Mouse (Mus musculus) kidney, adult 18-20 months (tissue): Measurements from ENCODE around the gene Gm28047.
"Not testable (repeated sequence)": the region's sequence is repeated elsewhere in the genome, so short reads cannot be mapped to it uniquely, and the experiment has no call there.

Experiments used
- DNase-seq: peaks from one replicate; pipeline ENCODE4 v3.0.0; 2021

Gm28047 gene

GRCm38 (mm10) chr15:102624970-102625686, at the start of gene Gm28047, which contains the start of gene Atf7:
Gm28047 (minus strand) TSS chr15:102625067.
Atf7 (minus strand) TSS chr15:102625464.
- peak; percentile 100 for DNase-seq

- peak; percentile 53 for DNase-seq
Measured at GRCm38 (mm10) chr15:102673548-102673947, 48.7 kb upstream of the Gm28047 start.

- peak; percentile 65 for DNase-seq
Measured at GRCm38 (mm10) chr15:102672215-102673071, 47.6 kb upstream of the Gm28047 start, which contains the start of gene Atp5g2. Atp5g2 (minus strand) TSS chr15:102672352.

- peak; percentile 87 for DNase-seq
Measured at GRCm38 (mm10) chr15:102671721-102672214, 46.9 kb upstream of the Gm28047 start.

- DNase-seq: peak; percentile 98
Measured at GRCm38 (mm10) chr15:102670767-102671575, 46.1 kb upstream of the Gm28047 start.

GRCm38 (mm10) chr15:102670281-102670680, 45.4 kb upstream of the Gm28047 start:
- no peak for DNase-seq

- no peak for DNase-seq
Measured at GRCm38 (mm10) chr15:102669571-102669970, 44.7 kb upstream of the Gm28047 start.

- peak; percentile 60 for DNase-seq
Measured at GRCm38 (mm10) chr15:102665494-102665893, 40.6 kb upstream of the Gm28047 start.

- DNase-seq: no peak
Measured at GRCm38 (mm10) chr15:102663825-102664224, 39.0 kb upstream of the Gm28047 start.

GRCm38 (mm10) chr15:102662601-102663000, 37.7 kb upstream of the Gm28047 start:
- not testable (repeated sequence) for DNase-seq

GRCm38 (mm10) chr15:102657926-102658381, 33.1 kb upstream of the Gm28047 start:
- DNase-seq: no peak

- DNase-seq: no peak
Measured at GRCm38 (mm10) chr15:102656658-102657057, 31.8 kb upstream of the Gm28047 start.

- not testable (repeated sequence) for DNase-seq
Measured at GRCm38 (mm10) chr15:102651928-102652660, 27.2 kb upstream of the Gm28047 start.

- no peak for DNase-seq
Measured at GRCm38 (mm10) chr15:102651107-102651506, 26.2 kb upstream of the Gm28047 start.

GRCm38 (mm10) chr15:102635817-102636216, 10.9 kb upstream of the Gm28047 start:
- no peak for DNase-seq

GRCm38 (mm10) chr15:102634684-102635083, 9.8 kb upstream of the Gm28047 start:
- DNase-seq: no peak

GRCm38 (mm10) chr15:102625687-102626055, 804 bp upstream of the Gm28047 start:
- no peak for DNase-seq

- DNase-seq: no peak
Measured at GRCm38 (mm10) chr15:102624291-102624969, 437 bp downstream of the Gm28047 start.

- no peak for DNase-seq
Measured at GRCm38 (mm10) chr15:102623121-102623520, 1.7 kb downstream of the Gm28047 start.

GRCm38 (mm10) chr15:102622536-102622935, 2.3 kb downstream of the Gm28047 start:
- DNase-seq: no peak

GRCm38 (mm10) chr15:102620765-102621164, 4.1 kb downstream of the Gm28047 start:
- no peak for DNase-seq
